Mouse (Mus musculus) stomach, embryonic 16.5 days (tissue): ENCODE data around the gene Crybg2. TPM values are rescaled to one million over a fixed set of nuclear protein-coding genes. Genes with fewer than 3 reads are reported as not detected.

Experiments used
- ATAC-seq: fragments of 200-750 bp; cut with Nextera tagmentation; 2 replicates; pipeline ENCODE4 v1.8.0; 2017; ENCODE audit warnings: moderate number of reproducible peaks, moderate TSS enrichment; ENCODE audit not compliant: insufficient read depth, low FRiP score
- H3K27ac ChIP-seq: fragments of 300-500 bp; sonication (generic); 2 replicates; pipeline ENCODE4 v1.5.1; 2014; ENCODE audit warnings: low read length
- H3K27me3 ChIP-seq: fragments of 300-500 bp; sonication (generic); 2 replicates; pipeline ENCODE4 v1.6.1; 2014; ENCODE audit warnings: low read length, control low read depth, mixed read lengths; ENCODE audit not compliant: control insufficient read depth, insufficient read depth
- H3K36me3 ChIP-seq: fragments of 300-500 bp; sonication (generic); 2 replicates; pipeline ENCODE4 v1.6.1; 2014; ENCODE audit warnings: low read length; ENCODE audit not compliant: control insufficient read depth, insufficient read depth
- H3K4me1 ChIP-seq: fragments of 300-500 bp; sonication (generic); 2 replicates; pipeline ENCODE4 v1.6.1; 2014; ENCODE audit warnings: low read length, control low read depth, mixed read lengths; ENCODE audit not compliant: control insufficient read depth, insufficient read depth
- H3K4me2 ChIP-seq: fragments of 300-500 bp; sonication (generic); 2 replicates; pipeline ENCODE4 v1.6.1; 2014; ENCODE audit warnings: low read depth, low read length, mixed read lengths
- H3K4me3 ChIP-seq: fragments of 300-500 bp; sonication (generic); replicated peaks from 2 replicates; pipeline ENCODE4 v1.5.1; 2014; ENCODE audit warnings: mild to moderate bottlenecking, low read length
- H3K9ac ChIP-seq: fragments of 300-500 bp; sonication (generic); 2 replicates; pipeline ENCODE4 v1.6.1; 2014; ENCODE audit warnings: low read length
- H3K9me3 ChIP-seq: fragments of 300-500 bp; sonication (generic); replicated peaks from 2 replicates; pipeline ENCODE4 v1.6.1; 2016; ENCODE audit warnings: low read length, control low read depth; ENCODE audit not compliant: control insufficient read depth
- WGBS: fragments of 180-500 bp; shearing (Covaris S2); extraction: QIAGEN DNeasy Blood & Tissue Kit; methylation state at CpG from one replicate; pipeline ENCODE4 v1.1.7; 2014; 5-methylcytosine and 5-hydroxymethylcytosine counted together
- polyA plus RNA-seq: library from polyadenylated mRNA; unstranded; fragments of >200 nt; fragmentation: Nextera tagmentation; extraction: Ambion mirVana; gene quantifications from 2 replicates; pipeline ENCODE4 v1.2.1, GENCODE M21; 2015

Crybg2 gene
- polyA plus RNA-seq, 1 experiment from 2014 or later: 19.3 TPM

DNA sequence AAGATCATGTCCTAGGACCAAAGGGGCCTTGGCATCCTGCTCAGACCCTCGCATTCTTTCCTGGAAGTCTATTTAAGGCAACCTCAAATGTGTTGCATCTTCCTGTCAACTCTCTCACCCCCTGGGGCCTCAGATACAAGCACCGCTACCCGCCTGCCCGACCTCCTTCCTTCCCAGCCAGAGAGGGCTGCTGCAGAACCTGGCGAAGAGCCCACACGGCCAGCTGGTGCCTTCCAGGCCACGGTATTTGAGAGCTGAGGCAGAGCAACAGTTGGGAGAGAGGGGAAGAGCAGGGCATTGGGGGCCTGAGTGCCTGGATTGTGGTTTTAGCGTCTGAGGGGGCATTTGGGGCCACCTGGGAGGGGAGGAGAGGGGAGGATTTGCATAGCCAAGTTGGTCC is 8.1 kb upstream of the Crybg2 start:
- H3K27ac ChIP-seq: no peak overlapping the region
- 19% methylated on average over 8 of the region's 8 CpGs for whole genome bisulfite sequencing
- H3K36me3 ChIP-seq: no peaks in the 10 kb centered on the region
- ATAC-seq: no peak
- H3K27me3 ChIP-seq: no peaks in the 10 kb centered on the region
- H3K4me3 ChIP-seq: no peak overlapping the region
- H3K9ac ChIP-seq: no peak overlapping the region
- H3K4me1 ChIP-seq: peaks cover 4% of the 10 kb centered on the region; the same call in 1 of the 2 replicates
- no peaks in the 10 kb centered on the region for H3K9me3 ChIP-seq
- no peak overlapping the region for H3K4me2 ChIP-seq

DNA sequence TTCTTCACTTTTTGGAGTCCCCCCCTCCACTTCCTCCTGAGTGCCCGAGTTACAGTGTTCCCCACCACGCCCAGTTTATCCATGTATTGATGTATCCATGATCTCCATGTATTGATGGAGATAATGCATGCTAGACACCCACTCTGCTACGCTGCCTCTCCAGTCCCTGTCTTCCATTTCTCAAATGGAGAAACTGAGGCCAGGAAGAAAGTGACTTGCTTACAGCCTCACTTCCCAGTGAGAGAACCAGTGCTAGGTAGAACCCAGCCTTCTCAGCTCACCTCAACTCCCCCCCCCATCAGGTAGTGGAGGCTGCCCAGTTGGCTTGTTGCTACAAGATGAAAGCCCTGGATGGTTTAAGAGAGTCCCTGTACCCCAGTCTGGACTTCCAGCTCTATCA is 7.1 kb upstream of the Crybg2 start, which contains the start of gene Zfp683:
Zfp683 (plus strand) TSS at position 301 of the 400 bp plus-strand sequence.
- Histone ChIP-seq H3K27me3 (no peaks in the 10 kb centered on the region), H3K9me3 (no peaks in the 10 kb centered on the region), H3K9ac (no peak within 1 kb of the TSS), H3K27ac (no peak within 1 kb of the TSS), H3K36me3 (no peaks in the 10 kb centered on the region), H3K4me2 (no peak within 1 kb of the TSS), H3K4me3 (no peak within 1 kb of the TSS), H3K4me1 (peaks cover 4% of the 10 kb centered on the region; the same call in 1 of the 2 replicates)
- ATAC-seq: no peak
- WGBS: 82% methylated on average over 3 of the region's 3 CpGs

DNA sequence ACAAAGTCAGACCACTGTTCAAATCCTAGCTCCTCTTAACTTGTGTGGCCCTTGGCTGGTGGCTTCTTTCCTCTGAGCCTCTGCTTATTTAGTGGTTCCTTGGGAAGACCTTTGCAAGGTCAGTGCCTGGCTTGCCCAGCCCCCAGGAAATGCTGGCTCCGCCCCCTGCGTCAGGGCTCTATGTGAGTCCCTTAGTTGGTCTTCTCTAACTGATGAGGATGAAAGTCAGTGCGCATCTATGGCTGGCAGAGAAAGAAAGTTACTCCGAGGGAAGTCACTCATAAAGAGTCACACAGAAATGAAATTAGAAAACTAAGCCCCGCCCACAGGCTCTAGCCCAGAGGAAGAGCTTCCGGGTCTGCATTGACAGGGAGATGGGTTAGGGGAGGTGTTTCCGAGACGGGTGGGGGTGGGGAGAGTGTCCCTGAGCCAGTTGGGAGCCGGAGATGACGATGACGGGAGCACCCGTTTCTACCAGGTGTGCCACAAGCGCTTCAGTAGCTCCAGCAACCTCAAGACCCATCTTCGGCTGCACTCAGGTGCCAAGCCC is 2.4 kb upstream of the Crybg2 start:
- Histone ChIP-seq H3K36me3 (no peaks in the 10 kb centered on the region), H3K4me1 (peaks cover 5% of the 10 kb centered on the region; the same call in 1 of the 2 replicates), H3K4me2 (no peak overlapping the region), H3K4me3 (peak overlapping the region; percentile 13; the same call in 1 of the 2 replicates), H3K27ac (no peak overlapping the region), H3K27me3 (no peaks in the 10 kb centered on the region), H3K9ac (no peak overlapping the region), H3K9me3 (no peaks in the 10 kb centered on the region)
- ATAC-seq: no peak
- 30% methylated on average over 14 of the region's 14 CpGs for WGBS

DNA sequence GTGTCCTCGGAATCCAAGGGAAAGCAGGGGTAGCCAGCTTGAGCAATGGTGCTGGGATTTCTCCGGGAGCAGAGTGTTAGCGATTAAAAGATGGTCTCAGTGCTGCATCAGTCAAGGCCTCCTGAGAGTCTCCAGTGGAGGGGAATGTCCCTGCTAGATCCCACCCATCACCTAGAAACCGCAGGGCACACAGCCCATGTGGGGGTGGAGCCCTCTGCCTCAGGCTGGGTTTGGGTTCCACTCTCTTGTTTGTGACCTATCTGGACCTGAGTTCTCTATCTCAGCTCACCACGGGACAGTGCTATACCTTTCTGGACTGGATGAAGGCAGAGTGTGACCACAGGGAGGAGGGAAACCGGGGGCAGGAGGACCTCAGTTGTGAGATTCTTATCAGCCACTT is 1.7 kb upstream of the Crybg2 start:
- Histone ChIP-seq H3K4me2 (no peak overlapping the region), H3K27ac (no peak overlapping the region), H3K36me3 (no peaks in the 10 kb centered on the region), H3K9me3 (no peaks in the 10 kb centered on the region), H3K4me3 (no peak overlapping the region), H3K9ac (no peak overlapping the region), H3K4me1 (peaks cover 5% of the 10 kb centered on the region; the same call in 1 of the 2 replicates), H3K27me3 (no peaks in the 10 kb centered on the region)
- WGBS: 80% methylated on average over 6 of the region's 6 CpGs
- ATAC-seq: no peak

DNA sequence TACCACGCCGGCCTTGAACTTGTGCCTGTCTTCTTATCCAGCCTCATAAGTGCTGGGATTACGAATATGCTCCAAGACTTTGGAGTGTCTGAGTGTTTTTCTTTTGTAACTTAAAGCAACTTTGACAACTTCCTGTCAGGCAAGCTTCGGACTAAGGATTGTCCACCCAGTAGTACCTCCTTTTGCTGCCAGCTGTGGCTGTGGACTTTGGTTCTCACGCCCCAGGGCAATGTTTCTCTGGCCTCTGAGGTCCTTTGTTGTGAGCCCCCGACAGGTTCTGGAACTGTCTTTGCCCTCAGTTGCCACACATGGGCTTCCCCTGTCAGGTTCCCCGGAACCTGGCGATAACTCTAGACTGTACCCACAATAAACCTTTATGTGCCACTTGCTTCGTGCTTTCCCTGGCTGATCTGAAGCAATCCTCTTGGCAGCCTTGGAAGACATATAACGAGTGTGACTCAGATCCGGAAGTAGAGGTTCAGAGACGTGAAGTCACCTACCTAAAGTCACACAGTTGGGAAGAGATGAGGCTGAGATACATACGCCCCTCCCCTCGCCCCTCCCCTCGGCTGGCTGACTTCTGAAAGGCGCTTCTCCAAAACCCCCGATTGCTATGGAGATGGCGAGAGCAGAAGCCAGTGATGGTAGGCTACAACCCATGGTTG is 683 bp downstream of the Crybg2 start:
- WGBS: 50% methylated on average over 18 of the region's 18 CpGs
- H3K27me3 ChIP-seq: no peaks in the 10 kb centered on the region
- H3K36me3 ChIP-seq: no peaks in the 10 kb centered on the region
- peak overlapping the region; percentile 82 for H3K27ac ChIP-seq
- ATAC-seq: no peak
- no peak overlapping the region for H3K4me2 ChIP-seq
- H3K9ac ChIP-seq: no peak overlapping the region
- H3K4me3 ChIP-seq: no peak overlapping the region
- peaks cover 5% of the 10 kb centered on the region; the same call in 1 of the 2 replicates for H3K4me1 ChIP-seq
- no peaks in the 10 kb centered on the region for H3K9me3 ChIP-seq

DNA sequence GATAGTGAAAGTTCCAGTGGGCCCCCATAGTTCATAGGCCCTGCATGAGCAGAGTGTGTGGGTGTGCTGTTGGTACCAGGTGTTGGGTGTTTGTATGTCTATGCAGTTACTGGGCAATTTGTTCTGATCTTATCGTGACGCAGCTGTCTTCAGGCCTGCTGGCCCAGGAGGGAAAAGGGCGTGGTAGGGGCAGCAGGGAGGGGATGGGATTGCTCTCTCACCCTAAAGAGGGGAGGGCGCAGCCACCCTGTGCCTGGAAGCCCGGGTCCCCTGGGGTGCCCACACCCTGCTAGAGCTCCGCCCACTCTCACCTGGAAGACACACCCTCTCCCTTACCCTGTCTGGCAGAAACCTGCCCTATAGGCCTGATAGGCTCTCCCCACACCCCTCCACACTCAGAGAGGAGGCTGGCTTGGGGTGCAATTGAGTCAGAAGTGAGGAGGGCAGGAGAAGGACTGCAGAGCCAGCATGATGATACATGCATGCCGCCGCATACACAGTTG is 1.4 kb downstream of the Crybg2 start:
- Histone ChIP-seq H3K27me3 (no peaks in the 10 kb centered on the region), H3K4me2 (no peak overlapping the region), H3K9me3 (no peaks in the 10 kb centered on the region), H3K36me3 (no peaks in the 10 kb centered on the region), H3K27ac (peak overlapping the region; percentile 82), H3K9ac (no peak overlapping the region), H3K4me3 (no peak overlapping the region), H3K4me1 (peaks cover 5% of the 10 kb centered on the region; the same call in 1 of the 2 replicates)
- peak; percentile 91 for ATAC-seq
- WGBS: 35% methylated on average over 8 of the region's 8 CpGs

DNA sequence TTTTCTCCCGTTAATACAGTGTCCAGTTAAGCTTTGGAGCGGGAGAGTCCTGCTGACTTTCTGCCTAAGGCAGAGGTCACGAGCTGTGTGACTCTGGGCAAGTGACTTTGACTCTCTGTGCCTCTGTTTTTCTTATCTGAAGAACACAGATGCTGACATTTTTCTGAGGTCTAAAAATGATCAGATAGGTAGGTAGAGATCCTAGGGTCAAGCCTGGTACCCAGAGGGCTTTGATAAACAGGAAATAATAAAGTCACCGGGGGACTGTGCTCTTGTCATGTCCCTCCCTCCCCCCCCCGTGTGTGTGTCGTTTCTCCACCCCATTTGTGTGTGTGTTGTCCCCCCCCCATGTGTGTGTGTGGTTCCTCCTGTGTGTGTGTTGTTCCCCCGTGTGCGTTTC is 1.9 kb downstream of the Crybg2 start:
- no peak overlapping the region for H3K9ac ChIP-seq
- H3K4me2 ChIP-seq: no peak overlapping the region
- H3K36me3 ChIP-seq: no peaks in the 10 kb centered on the region
- ATAC-seq: no peak
- peaks cover 5% of the 10 kb centered on the region; the same call in 1 of the 2 replicates for H3K4me1 ChIP-seq
- H3K27me3 ChIP-seq: no peaks in the 10 kb centered on the region
- 61% methylated on average over 8 of the region's 8 CpGs for WGBS
- H3K27ac ChIP-seq: peak overlapping the region; percentile 82
- no peak overlapping the region for H3K4me3 ChIP-seq
- H3K9me3 ChIP-seq: no peaks in the 10 kb centered on the region

DNA sequence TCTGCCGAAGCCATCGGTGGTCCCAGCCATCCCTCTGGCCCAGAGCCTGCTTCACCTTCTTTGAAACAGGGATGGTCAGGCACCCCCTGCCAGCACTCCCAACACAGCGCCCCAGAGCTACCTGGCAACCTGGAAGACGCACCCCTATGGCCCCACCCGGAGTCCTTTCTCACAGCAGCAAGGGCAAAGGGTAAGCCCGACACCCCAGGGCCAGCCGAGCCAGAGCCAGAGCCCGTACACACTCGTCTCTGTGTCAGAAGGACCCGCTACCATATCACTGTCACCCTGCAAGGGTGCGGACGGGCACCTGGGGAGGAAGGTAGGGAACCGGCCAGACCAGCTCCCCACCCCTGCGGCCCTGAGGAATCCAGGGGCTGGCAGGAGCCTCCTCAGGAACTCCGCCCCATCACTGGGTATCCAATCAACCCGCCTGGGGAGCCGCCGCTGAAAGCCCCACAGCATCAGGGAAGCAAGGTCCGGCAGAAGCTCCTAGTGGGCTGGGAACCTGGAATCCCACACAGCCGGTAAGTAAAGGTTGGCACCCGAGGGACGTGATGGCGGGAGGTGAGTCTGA is 4.9 kb downstream of the Crybg2 start:
- H3K9ac ChIP-seq: peak overlapping the region; percentile 20; the same call in 1 of the 2 replicates
- H3K27me3 ChIP-seq: no peaks in the 10 kb centered on the region
- H3K27ac ChIP-seq: 0 out of 2 replicates have a peak overlapping the region, but pooled peaks have one; percentile 25
- 15% methylated on average over 23 of the region's 23 CpGs for WGBS
- no peaks in the 10 kb centered on the region for H3K36me3 ChIP-seq
- H3K4me3 ChIP-seq: peak overlapping the region; percentile 28
- peaks cover 5% of the 10 kb centered on the region; the same call in 1 of the 2 replicates for H3K4me1 ChIP-seq
- ATAC-seq: peak; percentile 49; the same call in 1 of the 2 replicates
- H3K4me2 ChIP-seq: peak overlapping the region; percentile 45; the same call in 1 of the 2 replicates
- no peaks in the 10 kb centered on the region for H3K9me3 ChIP-seq

DNA sequence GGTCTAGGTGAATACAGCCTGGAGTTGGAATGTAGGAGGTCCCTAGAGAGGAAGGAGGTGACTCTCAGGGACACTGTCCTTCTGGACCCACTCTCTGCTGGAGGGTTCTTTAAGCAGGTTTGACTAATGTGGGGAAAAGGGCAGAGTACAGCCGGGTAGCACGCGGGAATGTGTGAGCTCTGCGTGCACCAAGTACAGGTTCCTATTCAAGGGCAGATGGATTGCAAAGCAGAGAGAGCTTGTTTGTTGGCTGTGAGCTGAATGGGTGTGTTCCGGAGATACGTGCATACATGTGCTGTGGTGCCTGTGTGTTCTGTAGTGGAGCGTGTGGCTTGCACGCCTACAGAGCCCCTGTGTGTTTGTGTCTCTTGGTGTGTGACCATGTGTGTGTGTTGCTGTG is 6.8 kb downstream of the Crybg2 start:
- 62% methylated on average over 8 of the region's 8 CpGs for WGBS
- peak; percentile 73 for ATAC-seq
- H3K27me3 ChIP-seq: no peaks in the 10 kb centered on the region
- H3K9ac ChIP-seq: peak overlapping the region; percentile 54
- peak overlapping the region; percentile 45 for H3K4me2 ChIP-seq
- H3K9me3 ChIP-seq: no peaks in the 10 kb centered on the region
- H3K4me1 ChIP-seq: peaks cover 1% of the 10 kb centered on the region; the same call in 1 of the 2 replicates
- peak overlapping the region; percentile 89 for H3K27ac ChIP-seq
- H3K36me3 ChIP-seq: no peaks in the 10 kb centered on the region
- peak overlapping the region; percentile 28 for H3K4me3 ChIP-seq
